ENCODE assay signal across 8 mouse cellular contexts in genomic region chr9:83807562-83807961, GRCm38 (mm10). TPM values are rescaled to one million over a fixed set of nuclear protein-coding genes. Genes with fewer than 3 reads are reported as not detected.
DNase-seq lines count a peak whose midpoint lies in the region; ATAC-seq and TF ChIP-seq lines count a peak whose summit lies in the region.

No protein-coding gene starts in this region.

- H3K4me2 ChIP-seq in lung, embryonic 14.5 days, result no peak overlapping the region

- H3K9me3 ChIP-seq in lung, embryonic 14.5 days (ENCODE audit: low read depth, low read length), result no peaks in the 10 kb centered on the region

- 3% methylated on average over 2 of the region's 2 CpGs for WGBS in lung, embryonic 14.5 days
- WGBS in lung, adult 2 months, result 8% methylated on average over 2 of the region's 2 CpGs

- peak; percentile 65 to 71 for DNase-seq in cerebellum, adult 18-20 months
- peak; percentile 84 for DNase-seq in lung, embryonic 14.5 days
- no peak for DNase-seq in lung, adult 2 months
- DNase-seq in ZHBTc4 (ENCODE audit: low read depth, low spot score), result peak; percentile 57
- peak; percentile 42 for DNase-seq in embryo, embryonic 9.5 days (ENCODE audit: extremely low spot score)
- DNase-seq in left cerebral cortex, adult 2 months (ENCODE audit: extremely low spot score in 1 of 2, low spot score in 2 of 2), result peak in 1 of 2 experiments; percentile 52
- DNase-seq in right cerebral cortex, postnatal 14 days, result peak; percentile 61

- no peaks in the 10 kb centered on the region for H3K4me1 ChIP-seq in lung, embryonic 14.5 days (ENCODE audit: insufficient read depth)
- peaks cover 8% of the 10 kb centered on the region for H3K4me1 ChIP-seq in lung, adult 2 months (ENCODE audit: control insufficient read depth, insufficient read depth, low read length)

- TF ChIP-seq POLR2A in lung, adult 2 months (IDR thresholded peaks at IDR 0.05; ENCODE audit: borderline replicate concordance, extremely low read depth, low read depth, low read length), result no peak

- H3K9ac ChIP-seq in lung, embryonic 14.5 days, result no peak overlapping the region

- peak; percentile 61 for TF ChIP-seq CTCF in lung, embryonic 14.5 days (IDR thresholded peaks at IDR 0.05; ENCODE audit: low read depth)
- TF ChIP-seq CTCF in lung, adult 2 months (IDR thresholded peaks at IDR 0.05; ENCODE audit: insufficient read depth, low read length), result no peak
- TF ChIP-seq CTCF in left cerebral cortex, adult 2 months (IDR thresholded peaks at IDR 0.05), result peak; percentile 78

- H3K27me3 ChIP-seq in lung, embryonic 14.5 days (ENCODE audit: insufficient read depth, low read length), result peaks cover 22% of the 10 kb centered on the region

- no peak overlapping the region for H3K27ac ChIP-seq in lung, embryonic 14.5 days (ENCODE audit: low read depth)
- H3K27ac ChIP-seq in left cerebral cortex, adult 2 months, result no peak overlapping the region

- ATAC-seq in cerebellum, adult (ENCODE audit: insufficient number of reproducible peaks, low FRiP score, low TSS enrichment), result no peak
- ATAC-seq in lung, embryonic 14.5 days (ENCODE audit: insufficient read depth), result no peak

- no peak overlapping the region for H3K4me3 ChIP-seq in lung, embryonic 14.5 days (ENCODE audit: low read depth, low read length)
- H3K4me3 ChIP-seq in lung, adult 2 months (replicated peaks; ENCODE audit: extremely low read depth, low read depth, low read length), result no peak overlapping the region
- no peak overlapping the region for H3K4me3 ChIP-seq in left cerebral cortex, adult 2 months

- intact Hi-C loops in left cerebral cortex, adult 2 months (cut with DNase I), result loop anchor here (2.0 to 5.0 kb wide), 3 partner anchors 97 to 1605 kb away; partner anchors contain the start of gene Bckdhb

- H3K36me3 ChIP-seq in lung, embryonic 14.5 days (ENCODE audit: insufficient read depth), result no peaks in the 10 kb centered on the region

RNA-seq across cellular contexts. Expression of gene Elovl4, which starts 1.5 kb away (rescaled TPM):
- polyA plus RNA-seq in lung, embryonic 14.5 days (2014; fragmentation: Nextera tagmentation; extraction: Ambion mirVana), result 5.4 and 5.5 TPM in 2 replicates
- polyA plus RNA-seq in lung, adult 2 months (2012; rRNA removed), result 0.60 and 30.6 TPM in 2 replicates
- 10 to 100 TPM; 64.6 to 66.0 TPM for total RNA-seq in left cerebral cortex, adult 2 months (2021)

RNA-seq across cellular contexts. Expression of gene Ttk, which starts 26.9 kb away (rescaled TPM):
- 41.8 and 45.1 TPM in 2 replicates for polyA plus RNA-seq in lung, embryonic 14.5 days (2014; fragmentation: Nextera tagmentation; extraction: Ambion mirVana)
- polyA plus RNA-seq in lung, adult 2 months (2012; rRNA removed), result 0.10 and 0.31 TPM in 2 replicates
- under 1 TPM; 0.49 to 0.72 TPM for total RNA-seq in left cerebral cortex, adult 2 months (2021)

Comparison
In these comparisons a context has a peak if more than half of its experiments do, and no peak if none do; other contexts are left out.
1. RNA of gene Ttk, which starts 26.9 kb away (polyA plus RNA-seq): 41.8 to 45.1 TPM in lung, embryonic 14.5 days; 0.10 to 0.31 TPM in lung, adult 2 months; every median in the first group is over 10 times any median in the second.